Mouse (Mus musculus): Measurements from ENCODE around the gene Tmem115. TPM values are rescaled to one million over a fixed set of nuclear protein-coding genes. Genes with fewer than 3 reads are reported as not detected.

Tmem115 gene
- total and polyA plus RNA-seq, 2 experiments = 10.9 to 47.3 TPM

- DNase-seq (ENCODE audit: extremely low read depth, low read depth, low spot score) = no peak
- no peak overlapping the region for H3K9ac ChIP-seq (ENCODE audit: low read depth, low read length)
- WGBS = 87% methylated on average over 12 of the region's 12 CpGs
- no peaks in the 10 kb centered on the region for H3K27me3 ChIP-seq (ENCODE audit: control insufficient read depth, insufficient read depth, low read length)
- no peak for TF ChIP-seq CTCF (IDR thresholded peaks at IDR 0.05; ENCODE audit: low read depth, low read length)
- TF ChIP-seq POLR2A (IDR thresholded peaks at IDR 0.05; ENCODE audit: extremely low read depth, insufficient read depth, low read length) = no peak
- H3K4me1 ChIP-seq (ENCODE audit: control insufficient read depth, insufficient read depth, low read length) = no peaks in the 10 kb centered on the region
- H3K36me3 ChIP-seq (ENCODE audit: control insufficient read depth, insufficient read depth, low read length) = no peaks in the 10 kb centered on the region
- H3K4me3 ChIP-seq (ENCODE audit: insufficient read depth, low read depth, low read length) = no peak overlapping the region
- H3K27ac ChIP-seq (replicated peaks; ENCODE audit: insufficient read depth, low read depth, low read length) = no peak overlapping the region
- no peaks in the 10 kb centered on the region for H3K79me2 ChIP-seq (ENCODE audit: control insufficient read depth, insufficient read depth, low read length)
Observed at GRCm38 (mm10) chr9:107502131-107502846, 31.5 kb upstream of the Tmem115 start.

GRCm38 (mm10) chr9:107504662-107505537 is 28.8 kb upstream of the Tmem115 start:
- Histone ChIP-seq H3K27me3 (ENCODE audit: control insufficient read depth, insufficient read depth, low read length) (no peaks in the 10 kb centered on the region), H3K36me3 (ENCODE audit: control insufficient read depth, insufficient read depth, low read length) (no peaks in the 10 kb centered on the region), H3K79me2 (ENCODE audit: control insufficient read depth, insufficient read depth, low read length) (no peaks in the 10 kb centered on the region), H3K4me1 (ENCODE audit: control insufficient read depth, insufficient read depth, low read length) (no peaks in the 10 kb centered on the region), H3K4me3 (ENCODE audit: insufficient read depth, low read depth, low read length) (no peak overlapping the region), H3K27ac (replicated peaks; ENCODE audit: insufficient read depth, low read depth, low read length) (no peak overlapping the region), H3K9ac (ENCODE audit: low read depth, low read length) (no peak overlapping the region)
- no peak for DNase-seq (ENCODE audit: extremely low read depth, low read depth, low spot score)
- TF ChIP-seq CTCF (IDR thresholded peaks at IDR 0.05; ENCODE audit: low read depth, low read length) = no peak
- TF ChIP-seq POLR2A (IDR thresholded peaks at IDR 0.05; ENCODE audit: extremely low read depth, insufficient read depth, low read length) = no peak
- whole genome bisulfite sequencing = 84% methylated on average over 19 of the region's 19 CpGs

GRCm38 (mm10) chr9:107508266-107508665 is 25.5 kb upstream of the Tmem115 start:
- Histone ChIP-seq H3K36me3 (ENCODE audit: control insufficient read depth, insufficient read depth, low read length) (no peaks in the 10 kb centered on the region), H3K79me2 (ENCODE audit: control insufficient read depth, insufficient read depth, low read length) (no peaks in the 10 kb centered on the region), H3K27ac (replicated peaks; ENCODE audit: insufficient read depth, low read depth, low read length) (no peak overlapping the region), H3K4me3 (ENCODE audit: insufficient read depth, low read depth, low read length) (no peak overlapping the region), H3K9ac (ENCODE audit: low read depth, low read length) (no peak overlapping the region), H3K27me3 (ENCODE audit: control insufficient read depth, insufficient read depth, low read length) (no peaks in the 10 kb centered on the region), H3K4me1 (ENCODE audit: control insufficient read depth, insufficient read depth, low read length) (no peaks in the 10 kb centered on the region)
- TF ChIP-seq CTCF (IDR thresholded peaks at IDR 0.05; ENCODE audit: low read depth, low read length) = no peak
- no peak for TF ChIP-seq POLR2A (IDR thresholded peaks at IDR 0.05; ENCODE audit: extremely low read depth, insufficient read depth, low read length)
- DNase-seq (ENCODE audit: extremely low read depth, low read depth, low spot score) = no peak
- WGBS = 54% methylated on average over 10 of the region's 10 CpGs

GRCm38 (mm10) chr9:107510384-107511100 is 23.2 kb upstream of the Tmem115 start:
- no peaks in the 10 kb centered on the region for H3K4me1 ChIP-seq (ENCODE audit: control insufficient read depth, insufficient read depth, low read length)
- WGBS = 83% methylated on average over 14 of the region's 14 CpGs
- no peak overlapping the region for H3K27ac ChIP-seq (replicated peaks; ENCODE audit: insufficient read depth, low read depth, low read length)
- H3K27me3 ChIP-seq (ENCODE audit: control insufficient read depth, insufficient read depth, low read length) = no peaks in the 10 kb centered on the region
- DNase-seq (ENCODE audit: extremely low read depth, low read depth, low spot score) = no peak
- no peaks in the 10 kb centered on the region for H3K79me2 ChIP-seq (ENCODE audit: control insufficient read depth, insufficient read depth, low read length)
- TF ChIP-seq POLR2A (IDR thresholded peaks at IDR 0.05; ENCODE audit: extremely low read depth, insufficient read depth, low read length) = no peak
- TF ChIP-seq CTCF (IDR thresholded peaks at IDR 0.05; ENCODE audit: low read depth, low read length) = no peak
- H3K9ac ChIP-seq (ENCODE audit: low read depth, low read length) = no peak overlapping the region
- H3K36me3 ChIP-seq (ENCODE audit: control insufficient read depth, insufficient read depth, low read length) = no peaks in the 10 kb centered on the region
- no peak overlapping the region for H3K4me3 ChIP-seq (ENCODE audit: insufficient read depth, low read depth, low read length)

GRCm38 (mm10) chr9:107511436-107511835 is 22.3 kb upstream of the Tmem115 start:
- Histone ChIP-seq H3K36me3 (ENCODE audit: control insufficient read depth, insufficient read depth, low read length) (no peaks in the 10 kb centered on the region), H3K79me2 (ENCODE audit: control insufficient read depth, insufficient read depth, low read length) (no peaks in the 10 kb centered on the region), H3K4me1 (ENCODE audit: control insufficient read depth, insufficient read depth, low read length) (no peaks in the 10 kb centered on the region), H3K4me3 (ENCODE audit: insufficient read depth, low read depth, low read length) (no peak overlapping the region), H3K27me3 (ENCODE audit: control insufficient read depth, insufficient read depth, low read length) (no peaks in the 10 kb centered on the region), H3K9ac (ENCODE audit: low read depth, low read length) (no peak overlapping the region), H3K27ac (replicated peaks; ENCODE audit: insufficient read depth, low read depth, low read length) (no peak overlapping the region)
- WGBS = 81% methylated on average over 8 of the region's 8 CpGs
- no peak for DNase-seq (ENCODE audit: extremely low read depth, low read depth, low spot score)
- no peak for TF ChIP-seq CTCF (IDR thresholded peaks at IDR 0.05; ENCODE audit: low read depth, low read length)
- no peak for TF ChIP-seq POLR2A (IDR thresholded peaks at IDR 0.05; ENCODE audit: extremely low read depth, insufficient read depth, low read length)

All from liver, adult 2 months (tissue).